Comparison of ENCODE assay signal across 35 mouse cellular contexts in genomic region chr10:87948192-87948591, GRCm38 (mm10).
"Had no signal": no experiment of that assay in that cellular context is flagged by ENCODE, and none has a peak within 500 bp of the region (broad histone marks: within the 10 kb centered on the region; RNA-seq: fewer than 3 reads in every experiment).

No protein-coding gene starts in this region.

- H3K9me3 ChIP-seq: heart, embryonic 10.5 days; heart, embryonic 12.5 days; heart, embryonic 15.5 days; hindbrain, embryonic 10.5 days; hindbrain, embryonic 12.5 days; hindbrain, embryonic 13.5 days; hindbrain, embryonic 15.5 days; intestine, embryonic 15.5 days; kidney, embryonic 15.5 days had no signal

- DNase-seq: heart, postnatal 10 days; heart, postnatal 14 days; heart, postnatal 36 days; heart, postnatal 4 days; kidney, adult 11 months; kidney, adult 18-20 months; kidney, adult 2 months; kidney, adult 8-10 months; kidney, adult 9 months; kidney, postnatal 10 days; kidney, postnatal 14 days; kidney, postnatal 25 days; kidney, postnatal 36 days; kidney, postnatal 4 days; layer of hippocampus, adult 9-11 months; layer of hippocampus, postnatal 36 days had no signal

- H3K27me3 ChIP-seq: heart, embryonic 12.5 days; heart, embryonic 13.5 days; heart, embryonic 15.5 days; hindbrain, embryonic 12.5 days; hindbrain, embryonic 13.5 days; hindbrain, embryonic 15.5 days; intestine, embryonic 15.5 days; kidney, embryonic 15.5 days had no signal

- H3K4me1 ChIP-seq: heart, embryonic 10.5 days; heart, embryonic 12.5 days; heart, embryonic 13.5 days; heart, embryonic 15.5 days; hindbrain, embryonic 10.5 days; hindbrain, embryonic 12.5 days; hindbrain, embryonic 13.5 days; hindbrain, embryonic 15.5 days; intestine, embryonic 15.5 days; kidney, embryonic 15.5 days had no signal

- H3K4me3 ChIP-seq: heart, embryonic 10.5 days; heart, embryonic 12.5 days; heart, embryonic 13.5 days; heart, embryonic 15.5 days; hindbrain, embryonic 10.5 days; hindbrain, embryonic 12.5 days; hindbrain, embryonic 13.5 days; hindbrain, embryonic 15.5 days; intestine, embryonic 15.5 days; kidney, embryonic 15.5 days; layer of hippocampus, adult 2 months had no signal

- ATAC-seq: hindbrain, embryonic 16.5 days; hindbrain, postnatal 0 days; inflammation-experienced regulatory T-cells, adult 6 months; intestine, embryonic 15.5 days; intestine, embryonic 16.5 days; intestine, postnatal 0 days had no signal

- H3K27ac ChIP-seq: heart, embryonic 10.5 days; heart, embryonic 13.5 days; heart, embryonic 15.5 days; hindbrain, embryonic 10.5 days; hindbrain, embryonic 12.5 days; hindbrain, embryonic 13.5 days; hindbrain, embryonic 14.5 days; hindbrain, embryonic 15.5 days; hindbrain, postnatal 0 days; intestine, embryonic 15.5 days; kidney, embryonic 15.5 days; kidney, postnatal 0 days; layer of hippocampus, adult 2 months had no signal

- H3K36me3 ChIP-seq: heart, embryonic 10.5 days; heart, embryonic 12.5 days; heart, embryonic 13.5 days; heart, embryonic 15.5 days; hindbrain, embryonic 10.5 days; hindbrain, embryonic 12.5 days; hindbrain, embryonic 13.5 days; hindbrain, embryonic 15.5 days; intestine, embryonic 15.5 days; kidney, embryonic 15.5 days had no signal

- H3K9ac ChIP-seq: heart, embryonic 12.5 days; heart, embryonic 13.5 days; heart, embryonic 15.5 days; hindbrain, embryonic 12.5 days; hindbrain, embryonic 13.5 days; hindbrain, embryonic 14.5 days; hindbrain, embryonic 15.5 days; intestine, embryonic 15.5 days; kidney, embryonic 15.5 days had no signal

- H3K4me2 ChIP-seq: heart, embryonic 11.5 days; heart, embryonic 12.5 days; heart, embryonic 13.5 days; heart, embryonic 15.5 days; hindbrain, embryonic 12.5 days; hindbrain, embryonic 13.5 days; hindbrain, embryonic 14.5 days; hindbrain, embryonic 15.5 days; intestine, embryonic 15.5 days; kidney, embryonic 15.5 days had no signal
